Mouse (Mus musculus) embryonic facial prominence, embryonic 14.5 days (tissue): ENCODE measurements around the gene Vps33a. TPM values are rescaled to one million over a fixed set of nuclear protein-coding genes. Genes with fewer than 3 reads are reported as not detected.

Source experiments
- ATAC-seq: fragments of 200-750 bp; cut with Nextera tagmentation; 2 replicates; pipeline ENCODE4 v1.8.0; 2017; ENCODE audit warnings: low read depth, moderate number of reproducible peaks, moderate TSS enrichment
- DNase-seq: peaks from one replicate; pipeline ENCODE4 v3.0.0-alpha.2; 2015; ENCODE audit warnings: low spot score
- H3K27ac ChIP-seq: fragments of 300-500 bp; sonication (generic); replicated peaks from 2 replicates; pipeline ENCODE4 v1.5.1; 2014; ENCODE audit warnings: low read depth, mild to moderate bottlenecking, low read length, moderate library complexity
- H3K27me3 ChIP-seq: fragments of 300-500 bp; sonication (generic); replicated peaks from 2 replicates; pipeline ENCODE4 v1.6.1; 2014; ENCODE audit warnings: low read length; ENCODE audit not compliant: control insufficient read depth, insufficient read depth
- H3K36me3 ChIP-seq: fragments of 300-500 bp; sonication (generic); 2 replicates; pipeline ENCODE4 v1.6.1; 2014; ENCODE audit warnings: low read length, mixed read lengths; ENCODE audit not compliant: control insufficient read depth, insufficient read depth
- H3K4me1 ChIP-seq: fragments of 300-500 bp; sonication (generic); 2 replicates; pipeline ENCODE4 v1.6.1; 2014; ENCODE audit warnings: antibody characterized with exemption, low read length; ENCODE audit not compliant: control insufficient read depth, insufficient read depth
- H3K4me2 ChIP-seq: fragments of 300-500 bp; sonication (generic); 2 replicates; pipeline ENCODE4 v1.6.1; 2014; ENCODE audit warnings: low read depth, mild to moderate bottlenecking, low read length, moderate library complexity, mixed read lengths
- H3K4me3 ChIP-seq: fragments of 300-500 bp; sonication (generic); 2 replicates; pipeline ENCODE4 v1.5.1; 2014; ENCODE audit warnings: low read depth, mild to moderate bottlenecking, low read length
- H3K9ac ChIP-seq: fragments of 300-500 bp; sonication (generic); 2 replicates; pipeline ENCODE4 v1.6.1; 2014; ENCODE audit warnings: low read depth, mild to moderate bottlenecking, low read length, moderate library complexity, mixed read lengths
- H3K9me3 ChIP-seq: fragments of 300-500 bp; sonication (generic); 2 replicates; pipeline ENCODE4 v1.6.1; 2016; ENCODE audit warnings: low read length; ENCODE audit not compliant: control insufficient read depth
- WGBS: fragments of 180-500 bp; shearing (Covaris S2); extraction: QIAGEN DNeasy Blood & Tissue Kit; methylation state at CpG from one replicate; pipeline ENCODE4 v1.1.7; 2014; 5-methylcytosine and 5-hydroxymethylcytosine counted together
- polyA plus RNA-seq: library from polyadenylated mRNA; unstranded; fragments of >200 nt; fragmentation: Nextera tagmentation; extraction: Ambion mirVana; gene quantifications from 2 replicates; pipeline ENCODE4 v1.2.1, GENCODE M21; 2014

The Vps33a gene
- polyA plus RNA-seq, 1 experiment from 2014 or later, result 23.8 TPM

GRCm38 (mm10) chr5:123602174-123602573, 29.3 kb upstream of the Vps33a start:
- ATAC-seq, result no peak
- Histone ChIP-seq H3K27ac (no peak overlapping the region), H3K4me1 (no peaks in the 10 kb centered on the region), H3K9me3 (no peaks in the 10 kb centered on the region), H3K36me3 (peaks cover 58% of the 10 kb centered on the region; the same call in 1 of the 2 replicates), H3K4me2 (no peak overlapping the region), H3K27me3 (no peaks in the 10 kb centered on the region), H3K4me3 (no peak overlapping the region), H3K9ac (no peak overlapping the region)
- WGBS, result 86% methylated on average over 6 of the region's 6 CpGs
- no peak for DNase-seq

DNA sequence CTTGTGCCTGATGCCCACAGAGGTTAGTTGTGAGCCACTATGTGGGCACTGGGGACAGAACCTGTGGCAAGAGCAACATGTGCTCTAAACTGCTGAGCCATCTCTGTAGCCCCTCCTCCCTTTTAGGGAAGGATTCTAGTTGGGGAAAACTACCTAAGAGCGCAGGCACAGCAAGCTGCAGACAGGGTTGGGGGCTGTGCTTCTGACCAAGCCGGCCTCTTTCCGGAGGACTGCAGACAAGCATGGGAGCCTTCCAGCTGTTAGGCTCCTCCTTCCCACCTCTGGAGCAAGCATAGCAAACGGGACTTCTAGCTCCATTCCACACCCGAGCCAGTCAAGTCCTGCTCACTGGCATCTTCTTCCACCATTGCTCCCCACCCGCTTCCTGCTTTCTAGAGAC, 26.5 kb upstream of the Vps33a start:
- WGBS, result 50% methylated on average over 6 of the region's 6 CpGs
- Histone ChIP-seq H3K4me1 (no peaks in the 10 kb centered on the region), H3K9me3 (no peaks in the 10 kb centered on the region), H3K27me3 (no peaks in the 10 kb centered on the region), H3K4me2 (no peak overlapping the region), H3K27ac (no peak overlapping the region), H3K4me3 (no peak overlapping the region), H3K36me3 (peaks cover 45% of the 10 kb centered on the region; the same call in 1 of the 2 replicates), H3K9ac (no peak overlapping the region)
- DNase-seq (no peak), ATAC-seq (0 out of 2 replicates have a peak, but pooled peaks have one; percentile 22)

- Histone ChIP-seq H3K27ac (no peak overlapping the region), H3K4me3 (no peak overlapping the region), H3K36me3 (peaks cover 57% of the 10 kb centered on the region), H3K27me3 (no peaks in the 10 kb centered on the region), H3K9ac (no peak overlapping the region), H3K4me2 (no peak overlapping the region), H3K4me1 (no peaks in the 10 kb centered on the region), H3K9me3 (no peaks in the 10 kb centered on the region)
- ATAC-seq (no peak), DNase-seq (no peak)
- WGBS, result 83% methylated on average over 10 of the region's 10 CpGs
Measured at GRCm38 (mm10) chr5:123593622-123594280, 20.9 kb upstream of the Vps33a start.

DNA sequence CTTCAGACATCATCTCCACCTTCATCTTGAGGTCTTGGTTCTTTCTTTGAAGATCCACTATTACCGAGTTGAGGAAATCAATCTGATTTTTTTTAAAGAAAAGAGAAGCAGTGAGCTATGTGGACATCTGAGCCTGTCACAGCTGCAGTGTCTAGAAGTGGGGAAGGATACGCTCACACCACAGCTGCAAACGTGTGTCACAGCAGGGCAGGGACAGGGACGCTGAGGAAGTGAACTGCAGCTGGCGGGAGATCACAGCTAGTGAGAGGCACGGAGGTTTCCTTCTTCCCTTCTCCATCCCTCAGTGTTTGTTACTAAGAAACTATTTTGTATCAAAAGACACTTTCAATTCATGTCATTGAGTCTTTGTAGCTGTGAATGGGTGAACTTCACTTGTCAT, 7.2 kb upstream of the Vps33a start:
- peaks cover 61% of the 10 kb centered on the region for H3K36me3 ChIP-seq
- 84% methylated on average over 6 of the region's 6 CpGs for WGBS
- H3K4me3 ChIP-seq, result no peak overlapping the region
- H3K4me2 ChIP-seq, result no peak overlapping the region
- H3K4me1 ChIP-seq, result no peaks in the 10 kb centered on the region
- no peaks in the 10 kb centered on the region for H3K27me3 ChIP-seq
- H3K27ac ChIP-seq, result no peak overlapping the region
- no peak overlapping the region for H3K9ac ChIP-seq
- no peaks in the 10 kb centered on the region for H3K9me3 ChIP-seq
- DNase-seq (no peak), ATAC-seq (no peak)

DNA sequence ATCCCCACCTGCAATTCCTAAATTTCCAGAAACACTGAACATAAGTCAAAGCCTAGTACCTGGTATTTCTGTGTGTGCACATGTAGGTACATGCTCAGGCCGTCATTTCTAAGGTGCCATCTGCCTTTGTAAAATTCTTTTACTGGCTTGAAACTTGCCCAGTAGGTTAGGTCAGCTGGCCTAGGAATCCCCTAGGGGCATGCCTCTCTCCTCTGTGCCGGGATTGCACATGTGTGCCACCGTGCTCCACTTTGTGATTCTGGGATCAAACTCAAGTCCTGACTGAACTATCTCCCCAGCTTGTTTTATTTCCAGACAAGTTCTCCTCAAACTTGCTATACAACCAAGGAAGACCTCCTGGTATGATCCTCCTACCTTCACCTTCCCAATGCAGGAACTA, 3.9 kb upstream of the Vps33a start:
- Histone ChIP-seq H3K4me1 (peaks cover 6% of the 10 kb centered on the region; the same call in 1 of the 2 replicates), H3K27ac (no peak overlapping the region), H3K27me3 (no peaks in the 10 kb centered on the region), H3K36me3 (peaks cover 41% of the 10 kb centered on the region), H3K9me3 (no peaks in the 10 kb centered on the region), H3K4me3 (no peak overlapping the region), H3K4me2 (no peak overlapping the region), H3K9ac (no peak overlapping the region)
- WGBS, result 73% methylated on average over 3 of the region's 3 CpGs
- DNase-seq (no peak), ATAC-seq (no peak)

DNA sequence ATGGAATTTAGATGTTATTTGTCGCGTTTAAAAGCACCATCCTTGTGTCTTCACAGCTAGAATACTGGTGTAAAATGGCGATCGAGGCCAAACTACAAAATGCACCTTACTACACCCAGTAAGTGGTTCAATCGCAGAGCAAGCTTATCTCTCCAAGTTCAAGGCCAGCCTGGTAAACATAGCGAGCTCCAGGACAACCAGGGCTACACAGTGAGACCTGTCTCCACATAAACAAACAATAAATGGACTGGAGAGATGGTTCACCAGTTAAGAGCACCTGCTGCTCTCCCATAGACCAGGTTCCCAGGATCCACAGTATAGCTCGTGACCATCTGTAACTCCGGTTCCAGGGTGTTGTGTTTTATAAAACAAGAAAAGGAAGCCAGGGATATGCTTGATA, 524 bp upstream of the Vps33a start:
- H3K27ac ChIP-seq, result no peak overlapping the region
- no peaks in the 10 kb centered on the region for H3K9me3 ChIP-seq
- ATAC-seq, result no peak
- DNase-seq, result no peak
- H3K36me3 ChIP-seq, result peaks cover 24% of the 10 kb centered on the region
- no peak overlapping the region; the same call in 1 of the 2 replicates for H3K9ac ChIP-seq
- peak overlapping the region; percentile 98 for H3K4me3 ChIP-seq
- H3K4me2 ChIP-seq, result peak overlapping the region; percentile 93
- no peaks in the 10 kb centered on the region for H3K27me3 ChIP-seq
- WGBS, result 66% methylated on average over 8 of the region's 8 CpGs
- H3K4me1 ChIP-seq, result peaks cover 6% of the 10 kb centered on the region; the same call in 1 of the 2 replicates

- H3K27ac ChIP-seq, result no peak overlapping the region
- ATAC-seq, result no peak
- H3K36me3 ChIP-seq, result peaks cover 94% of the 10 kb centered on the region
- no peak overlapping the region for H3K4me3 ChIP-seq
- no peak for DNase-seq
- no peak overlapping the region for H3K4me2 ChIP-seq
- no peaks in the 10 kb centered on the region for H3K4me1 ChIP-seq
- no peaks in the 10 kb centered on the region for H3K9me3 ChIP-seq
- H3K27me3 ChIP-seq, result no peaks in the 10 kb centered on the region
- WGBS, result 92% methylated on average over 11 of the region's 11 CpGs
- no peak overlapping the region for H3K9ac ChIP-seq
Measured at GRCm38 (mm10) chr5:123561128-123561527, 11.7 kb downstream of the Vps33a start.

DNA sequence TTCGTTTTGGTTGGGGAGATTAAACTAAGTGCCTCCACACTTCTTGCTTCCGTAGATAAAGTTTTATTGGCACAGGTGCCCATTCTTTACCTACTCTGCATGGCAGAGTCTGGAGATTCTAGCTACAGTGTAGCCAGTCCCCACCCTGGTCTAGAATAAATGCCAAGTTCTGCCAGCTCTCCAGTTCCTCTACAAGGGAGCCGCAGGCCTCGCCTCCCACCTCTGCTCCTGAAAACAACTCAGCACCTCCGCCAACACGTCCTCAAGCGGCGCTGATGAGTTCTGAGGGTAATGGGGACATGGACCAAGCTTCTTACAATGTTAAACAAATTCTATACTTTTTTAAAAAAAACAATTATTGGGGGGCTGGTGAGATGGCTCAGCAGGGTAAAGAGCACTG, 13.2 kb downstream of the Vps33a start:
- DNase-seq (no peak), ATAC-seq (no peak)
- Histone ChIP-seq H3K27ac (no peak overlapping the region), H3K4me3 (no peak overlapping the region), H3K27me3 (no peaks in the 10 kb centered on the region), H3K9ac (no peak overlapping the region), H3K4me2 (no peak overlapping the region), H3K9me3 (no peaks in the 10 kb centered on the region), H3K4me1 (no peaks in the 10 kb centered on the region), H3K36me3 (peaks cover 91% of the 10 kb centered on the region)
- 93% methylated on average over 8 of the region's 8 CpGs for WGBS

DNA sequence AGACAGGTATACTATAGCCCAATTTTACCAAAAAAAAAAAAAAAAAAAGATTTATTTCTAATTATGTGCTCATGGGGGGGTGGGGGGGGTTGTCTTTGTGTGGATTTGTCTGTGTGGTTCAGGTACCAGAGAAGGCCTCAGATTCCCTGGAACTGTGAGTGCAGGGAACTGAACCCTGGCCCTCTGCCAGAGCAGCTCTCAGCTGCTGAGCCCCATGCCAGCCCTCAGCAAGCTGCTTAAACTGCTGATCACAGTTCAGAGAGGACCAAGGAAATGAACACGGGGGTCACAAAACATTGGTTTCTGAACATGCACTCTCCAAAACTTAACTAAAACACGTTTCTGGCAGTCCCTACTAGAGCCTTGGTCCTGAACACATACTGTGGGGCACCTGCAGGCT, 16.4 kb downstream of the Vps33a start:
- Histone ChIP-seq H3K9ac (no peak overlapping the region), H3K4me3 (no peak overlapping the region), H3K27ac (no peak overlapping the region), H3K4me2 (no peak overlapping the region), H3K27me3 (no peaks in the 10 kb centered on the region), H3K36me3 (peaks cover 69% of the 10 kb centered on the region), H3K4me1 (no peaks in the 10 kb centered on the region), H3K9me3 (no peaks in the 10 kb centered on the region)
- WGBS, result 58% methylated on average over 2 of the region's 2 CpGs
- no peak for DNase-seq
- no peak for ATAC-seq
